Mouse (Mus musculus) liver, embryonic 16.5 days (tissue): Measurements from ENCODE around the gene Lsm14a. TPM values are rescaled to one million over a fixed set of nuclear protein-coding genes. Genes with fewer than 3 reads are reported as not detected.

ENCODE experiments used
- polyA plus RNA-seq: library from polyadenylated mRNA; unstranded; fragments of >200 nt; fragmentation: Nextera tagmentation; extraction: Ambion mirVana; gene quantifications from 2 replicates; pipeline ENCODE4 v1.2.1, GENCODE M21; 2015

The Lsm14a gene
- polyA plus RNA-seq, 1 experiment from 2014 or later: 38.7 TPM

Other genes starting within 250 kb of the Lsm14a start
- gene Uba2, start 223.7 kb downstream of the Lsm14a start, polyA plus RNA-seq: 69.6 and 81.1 TPM in 2 replicates
- 19.8 and 20.0 TPM in 2 replicates for gene Pdcd2l, start 196.7 kb downstream of the Lsm14a start, polyA plus RNA-seq
- gene Gpi1, start 163.0 kb downstream of the Lsm14a start, polyA plus RNA-seq: 187 and 201 TPM in 2 replicates
- 0.22 and 0.24 TPM in 2 replicates for gene Gm6096, start 142.3 kb downstream of the Lsm14a start, polyA plus RNA-seq
- 14.7 and 17.0 TPM in 2 replicates for gene 4931406P16Rik, start 79.8 kb downstream of the Lsm14a start, polyA plus RNA-seq